Comparison of ENCODE assay signal across 9 mouse cellular contexts in the genomic region with DNA sequence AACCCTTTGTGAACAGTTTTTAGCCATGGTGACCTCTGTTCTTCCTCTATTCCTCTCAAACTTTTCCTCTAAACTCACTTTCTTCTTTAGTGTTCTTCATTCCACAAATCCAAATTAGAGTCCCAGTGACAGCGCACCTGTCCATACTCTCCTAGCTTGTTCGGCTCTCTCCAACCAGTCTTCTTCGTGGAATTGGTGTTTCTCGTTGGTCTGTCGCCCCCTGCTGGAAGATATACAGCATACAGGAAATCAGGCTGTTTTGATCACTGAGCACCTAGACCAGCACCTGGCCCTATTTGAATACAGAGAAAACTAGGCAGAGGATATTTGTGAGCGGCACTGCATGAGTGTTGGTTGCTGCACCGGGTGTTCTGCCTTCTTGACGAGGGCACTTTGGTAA. TPM values are rescaled to one million over a fixed set of nuclear protein-coding genes. Genes with fewer than 3 reads are reported as not detected.
DNase-seq lines count a peak whose midpoint lies in the region; ATAC-seq and TF ChIP-seq lines count a peak whose summit lies in the region.
"Had no signal": no experiment of that assay in that cellular context is flagged by ENCODE, and none has a peak within 500 bp of the region (broad histone marks: within the 10 kb centered on the region; RNA-seq: fewer than 3 reads in every experiment).

No protein-coding gene starts in this region.

- H3K27me3 ChIP-seq in Patski = peaks cover 50% of the 10 kb centered on the region
- H3K27me3 ChIP-seq: limb, embryonic 15.5 days had no signal

- ATAC-seq in Patski = no peak

- intact Hi-C loops in gastrocnemius, postnatal 14 days (cut with DNase I; ENCODE audit: low total_unique reads) = no loop called here

- in situ Hi-C loops in Patski (cut with MboI; ENCODE audit: low pct_unique_long_range_greater_than_20kb) = loop anchor here (10.0 kb wide), 3 partner anchors 256 to 726 kb away; a partner anchor contains a TSS

- DNase-seq in heart, adult 9 months (ENCODE audit: low spot score in 2 of 2) = peak; percentile 2 to 25
- no peak for DNase-seq in heart, adult 11 months
- DNase-seq in Patski (ENCODE audit: low read depth, low spot score) = no peak
- peak; percentile 75 for DNase-seq in cerebellum, adult 9-10 months
- peak; percentile 19 for DNase-seq in gastrocnemius, postnatal 14 days
- peak; percentile 46 for DNase-seq in layer of hippocampus, adult 11-12 months (ENCODE audit: low spot score)
- peak; percentile 50 for DNase-seq in lung, postnatal 25 days (ENCODE audit: low spot score)
- peak; percentile 27 for DNase-seq in skeletal muscle tissue, adult 2 months (ENCODE audit: low read depth, low spot score)

- TF ChIP-seq CTCF in Patski (IDR thresholded peaks at IDR 0.05) = peak; percentile 82

- POLR2A ChIA-PET in Patski (lab: Charles Lee) = interaction anchor here (0.6 to 0.7 kb wide), 2 partner anchors 97 to 267 kb away, joined by 4 read pairs; no protein-coding TSS in a partner anchor

- CTCF ChIA-PET in Patski (lab: Charles Lee) = interaction anchor here (1.8 kb wide), 1 partner anchor 729 kb away, joined by 9 read pairs; no protein-coding TSS in a partner anchor

RNA-seq across cellular contexts. Expression of a gene that starts 53.3 kb away (rescaled TPM):
- polyA plus RNA-seq in Patski (2021) = 21.6 TPM
- 10 to 100 TPM; 19.4 to 24.3 TPM for total RNA-seq in gastrocnemius, postnatal 14 days (2021)

Comparison
In these comparisons a context has a peak if more than half of its experiments do, and no peak if none do; other contexts are left out.
1. DNase-seq: peak in heart, adult 9 months (2 of 2), cerebellum, adult 9-10 months (single experiment), gastrocnemius, postnatal 14 days (single experiment), layer of hippocampus, adult 11-12 months (single experiment), lung, postnatal 25 days (single experiment) and skeletal muscle tissue, adult 2 months (single experiment); none in heart, adult 11 months (single experiment) and Patski (single experiment).